Mouse (Mus musculus): ENCODE results near the gene Gm10638.

DNA sequence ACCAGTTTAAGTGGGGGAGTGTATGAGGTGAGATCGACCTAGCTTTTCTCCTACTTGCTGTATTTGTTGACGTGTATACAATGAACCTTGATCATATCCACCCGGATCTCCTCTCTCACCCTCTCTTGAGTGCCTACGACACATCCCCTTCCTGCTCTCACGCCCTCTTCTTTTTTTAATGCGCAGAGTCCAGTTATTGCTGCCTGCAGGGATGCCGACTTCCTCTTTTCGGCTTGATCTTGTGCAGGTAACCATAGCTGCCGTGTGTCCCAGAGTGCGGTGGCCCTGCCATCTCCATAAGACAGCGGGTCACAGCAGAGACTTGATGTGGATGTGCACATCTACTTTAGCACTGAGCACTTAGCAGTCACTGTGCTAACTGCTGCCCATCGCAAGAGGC is 46.0 kb upstream of the Gm10638 start:
- TF ChIP-seq CTCF (IDR thresholded peaks at IDR 0.05; ENCODE audit: extremely low read depth, insufficient read length, insufficient replicate concordance, low read depth, low read length) (no peak), POLR2A (IDR thresholded peaks at IDR 0.05; ENCODE audit: low read depth, low read length) (no peak)
